30 mouse cellular contexts compared by ENCODE assay signal in the genomic region with DNA sequence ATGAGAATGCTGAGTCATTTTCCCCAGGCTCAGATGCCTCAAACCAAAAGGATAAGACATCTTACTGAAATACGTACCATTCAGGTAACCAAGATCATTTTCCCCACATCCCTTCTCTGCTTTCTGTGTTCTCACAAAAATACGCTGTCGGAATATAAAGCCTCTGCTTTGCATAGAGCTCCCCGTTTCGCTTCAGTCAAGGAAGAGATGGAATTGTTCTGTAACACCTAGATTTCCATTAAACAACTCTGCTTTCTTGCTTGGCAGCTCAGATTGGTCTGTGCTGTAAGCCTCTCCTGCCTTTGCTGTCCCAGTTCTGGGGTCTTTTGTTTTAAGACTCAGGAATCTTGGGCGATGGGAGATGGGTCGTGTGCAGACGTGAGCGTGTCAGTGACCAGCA. TPM values are rescaled to one million over a fixed set of nuclear protein-coding genes. Genes with fewer than 3 reads are reported as not detected.
DNase-seq lines count a peak whose midpoint lies in the region; ATAC-seq and TF ChIP-seq lines count a peak whose summit lies in the region.
"Had no signal": no experiment of that assay in that cellular context is flagged by ENCODE, and none has a peak within 500 bp of the region (broad histone marks: within the 10 kb centered on the region; RNA-seq: fewer than 3 reads in every experiment).

No protein-coding gene starts in this region.

- peak; percentile 68 for DNase-seq in heart, adult 11 months
- no peak for DNase-seq in heart, adult 8-10 months (ENCODE audit: low spot score)
- peak; percentile 26 for DNase-seq in liver, adult 2 months (ENCODE audit: extremely low read depth, low read depth, low spot score)
- DNase-seq in liver: no peak
- DNase-seq in right cerebral cortex, adult 2 months (ENCODE audit: low spot score in 2 of 2): peak; percentile 13 to 33
- DNase-seq in right cerebral cortex, postnatal 25 days: no peak
- no peak for DNase-seq in adrenal gland, adult 8-10 months
- DNase-seq: adrenal gland, postnatal 10 days; adrenal gland, postnatal 36 days; cerebellum, adult 9-11 months; cerebellum, postnatal 25 days; embryo, embryonic 11 days; gastrocnemius, postnatal 14 days; heart, adult 18-20 months; heart, postnatal 14 days; heart, postnatal 4 days had no signal

- WGBS in liver, adult 2 months: 94% methylated on average over 9 of the region's 9 CpGs

- H3K4me3 ChIP-seq in liver, adult 2 months (ENCODE audit: insufficient read depth, low read depth, low read length): no peak overlapping the region
- H3K4me3 ChIP-seq: embryonic facial prominence, embryonic 10.5 days; embryonic facial prominence, embryonic 13.5 days; erythroblast, embryonic 14.5 days; forebrain, embryonic 10.5 days; forebrain, embryonic 13.5 days; heart, embryonic 10.5 days; heart, embryonic 13.5 days had no signal

- no peaks in the 10 kb centered on the region for H3K36me3 ChIP-seq in liver, adult 2 months (ENCODE audit: control insufficient read depth, insufficient read depth, low read length)
- H3K36me3 ChIP-seq: embryonic facial prominence, embryonic 10.5 days; embryonic facial prominence, embryonic 13.5 days; forebrain, embryonic 10.5 days; heart, embryonic 10.5 days; heart, embryonic 13.5 days had no signal

- H3K4me1 ChIP-seq in liver, adult 2 months (ENCODE audit: control insufficient read depth, insufficient read depth, low read length): no peaks in the 10 kb centered on the region
- H3K4me1 ChIP-seq: embryonic facial prominence, embryonic 10.5 days; embryonic facial prominence, embryonic 13.5 days; heart, embryonic 10.5 days had no signal

- 0 out of 2 replicates have a peak, but pooled peaks have one; percentile 34 for ATAC-seq in erythroid progenitor cell, adult 5-6 weeks (replicated peaks; ENCODE audit: low FRiP score, poor library complexity, severe bottlenecking)
- ATAC-seq: activated CD4-positive, CD25-positive, alpha-beta regulatory T cell, adult 4 months; CD4-positive, CD25-positive, alpha-beta regulatory T cell, adult 4 months; forebrain, embryonic 13.5 days; forebrain, embryonic 16.5 days; hindbrain, postnatal 0 days; inflammation-experienced regulatory T-cells, adult 6 months had no signal

- no peaks in the 10 kb centered on the region for H3K27me3 ChIP-seq in liver, adult 2 months (ENCODE audit: control insufficient read depth, insufficient read depth, low read length)
- H3K27me3 ChIP-seq: embryonic facial prominence, embryonic 13.5 days; forebrain, embryonic 13.5 days; heart, embryonic 13.5 days had no signal

- TF ChIP-seq POLR2A in liver, adult 2 months (IDR thresholded peaks at IDR 0.05; ENCODE audit: extremely low read depth, insufficient read depth, low read length): no peak

- no peak overlapping the region for H3K27ac ChIP-seq in liver, adult 2 months (replicated peaks; ENCODE audit: insufficient read depth, low read depth, low read length)
- H3K27ac ChIP-seq: embryonic facial prominence, embryonic 10.5 days; embryonic facial prominence, embryonic 13.5 days; forebrain, embryonic 10.5 days; forebrain, embryonic 13.5 days; heart, embryonic 10.5 days; heart, embryonic 13.5 days; hindbrain, embryonic 14.5 days; hindbrain, postnatal 0 days had no signal

- TF ChIP-seq CTCF in liver, adult 2 months (IDR thresholded peaks at IDR 0.05; ENCODE audit: low read depth, low read length): no peak

- no peak overlapping the region for H3K9ac ChIP-seq in liver, adult 2 months (ENCODE audit: low read depth, low read length)
- H3K9ac ChIP-seq: embryonic facial prominence, embryonic 13.5 days; forebrain, embryonic 13.5 days; heart, embryonic 13.5 days; hindbrain, embryonic 14.5 days had no signal

- peaks cover 7% of the 10 kb centered on the region; the same call in 1 of the 2 replicates for H3K79me2 ChIP-seq in liver, adult 2 months (ENCODE audit: control insufficient read depth, insufficient read depth, low read length)

RNA-seq across cellular contexts. Expression of a gene that starts 51.3 kb away (rescaled TPM):
- total RNA-seq in heart, adult 8-10 months (2022): 10 to 100 TPM; 27.1 to 35.0 (median 31.1) TPM
- total RNA-seq in liver, adult 2 months (2014; rRNA removed): 3.3 and 4.4 TPM in 2 replicates
- polyA plus RNA-seq in liver, adult 2 months (2012; rRNA removed): 1.9 and 2.4 TPM in 2 replicates
- total RNA-seq in erythroid progenitor cell, adult 5-6 weeks (2015; ENCODE audit: low replicate concordance): 27.2 and 28.5 TPM in 2 replicates
- 29.4 and 32.6 TPM in 2 replicates for total RNA-seq in erythroid progenitor cell, adult 5-6 weeks (2017; ENCODE audit: low replicate concordance)
- total RNA-seq in adrenal gland, adult 8-10 months (2022): 10 to 100 TPM; 15.4 to 22.2 (median 19.6) TPM

Comparison
In these comparisons a context has a peak if more than half of its experiments do, and no peak if none do; other contexts are left out.
1. DNase-seq: peak in heart, adult 11 months (single experiment), liver, adult 2 months (single experiment) and right cerebral cortex, adult 2 months (2 of 2); none in heart, adult 8-10 months (single experiment), liver (single experiment), right cerebral cortex, postnatal 25 days (single experiment) and adrenal gland, adult 8-10 months (single experiment).